Mouse (Mus musculus) gastrocnemius, postnatal 36 days (tissue): ENCODE measurements around the gene Pcca. TPM values are rescaled to one million over a fixed set of nuclear protein-coding genes. Genes with fewer than 3 reads are reported as not detected.

ENCODE experiments used
- DNase-seq, 2 experiments: peaks; one replicate each; pipeline ENCODE4 v3.0.0; 2022
- intact Hi-C: fragments of 180-260 bp; cut with DNase I; formaldehyde crosslinking; loops from one replicate; pipeline ENCODE4 v1.15.1; 2025
- total RNA-seq, 2 experiments: library from RNA; stranded (reverse); gene quantifications; 2 replicates each; pipeline ENCODE4 v1.2.3; 2021

Gene Pcca
- total RNA-seq, 2 experiments from 2014 or later, result 42.3 to 42.5 TPM

DNA sequence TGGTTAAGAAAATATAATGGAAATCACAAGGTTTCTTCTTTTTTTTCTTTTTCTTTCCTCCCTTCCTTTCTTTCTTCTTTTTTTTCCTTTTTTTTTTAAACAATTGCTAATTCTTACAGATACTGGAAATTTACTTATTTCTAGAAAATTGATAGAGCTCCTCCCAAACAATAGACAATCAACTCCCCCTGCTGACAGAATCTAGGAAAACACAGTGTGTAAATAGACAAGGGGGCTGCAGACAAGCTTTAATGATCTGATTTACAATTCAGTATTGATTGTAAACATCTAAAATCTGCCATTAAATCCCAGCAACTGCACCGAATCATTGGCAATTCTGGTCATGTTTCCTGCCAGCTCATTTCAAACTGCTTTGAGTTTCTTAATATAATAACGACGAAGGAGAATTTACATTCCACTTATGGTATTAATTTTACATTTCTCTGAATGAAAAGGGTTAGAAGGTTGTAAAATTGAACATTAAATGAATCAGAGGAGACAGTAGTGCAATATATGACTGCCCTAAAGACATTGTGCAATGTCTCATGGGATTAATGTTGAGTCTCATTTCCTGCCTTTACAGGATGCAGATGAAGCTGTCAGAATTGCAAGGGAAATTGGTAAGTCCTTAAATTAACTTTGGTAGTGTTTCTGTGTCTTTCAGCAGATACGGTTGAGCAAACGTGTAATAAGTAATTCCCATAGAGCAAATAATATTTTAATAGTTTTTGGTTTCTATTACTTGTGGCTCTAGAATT, 103.9 kb downstream of the Pcca start:
- intact Hi-C loops, result no loop called here
- no peak for DNase-seq

DNA sequence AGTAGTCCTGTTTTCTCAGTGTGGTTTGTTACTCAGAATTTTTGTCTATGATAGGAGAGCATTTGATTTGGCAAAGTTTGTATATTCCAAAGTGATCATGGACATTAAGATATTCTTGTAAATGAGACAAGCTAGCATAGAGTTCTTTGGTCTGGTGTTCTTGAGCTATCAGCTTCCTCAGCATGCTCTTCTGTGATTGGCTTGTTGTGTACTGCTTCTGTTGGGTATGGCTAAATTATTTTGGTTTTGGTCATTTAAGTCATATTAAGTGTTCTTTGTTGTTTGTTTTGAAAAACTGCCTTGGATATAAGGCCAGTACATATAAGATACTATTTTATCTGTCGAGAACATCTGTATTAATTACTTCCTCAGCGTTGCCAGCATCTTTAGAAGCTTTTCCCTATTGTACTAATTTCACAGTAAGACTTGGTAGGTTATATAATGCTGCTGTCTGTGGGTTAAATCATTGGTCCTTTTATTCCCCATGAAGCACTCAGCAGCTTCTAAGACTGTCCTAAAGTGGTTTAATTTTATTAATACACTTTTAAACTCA, 105.1 kb downstream of the Pcca start:
- intact Hi-C loops, result no loop called here
- DNase-seq, result no peak

DNA sequence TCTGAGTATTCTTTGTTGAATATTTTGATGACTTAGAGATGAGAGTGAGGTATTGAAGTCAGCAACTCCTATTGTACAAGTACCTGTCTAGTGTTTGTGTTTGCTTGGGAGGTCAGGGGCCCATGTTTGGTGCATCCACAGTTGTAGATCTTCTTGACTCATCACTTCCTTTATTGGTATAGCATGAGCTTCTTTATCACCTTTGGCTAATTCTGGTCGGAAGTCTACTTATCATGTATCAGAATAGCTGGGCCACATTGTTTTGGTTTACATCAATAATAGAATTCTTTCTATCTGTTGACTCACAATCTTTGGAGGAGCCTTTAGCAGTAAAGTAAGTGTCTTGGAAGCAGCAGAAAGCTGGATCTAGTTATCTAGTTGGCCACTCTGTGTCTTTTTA, 108.3 kb downstream of the Pcca start:
- intact Hi-C loops, result no loop called here
- DNase-seq, result no peak

DNA sequence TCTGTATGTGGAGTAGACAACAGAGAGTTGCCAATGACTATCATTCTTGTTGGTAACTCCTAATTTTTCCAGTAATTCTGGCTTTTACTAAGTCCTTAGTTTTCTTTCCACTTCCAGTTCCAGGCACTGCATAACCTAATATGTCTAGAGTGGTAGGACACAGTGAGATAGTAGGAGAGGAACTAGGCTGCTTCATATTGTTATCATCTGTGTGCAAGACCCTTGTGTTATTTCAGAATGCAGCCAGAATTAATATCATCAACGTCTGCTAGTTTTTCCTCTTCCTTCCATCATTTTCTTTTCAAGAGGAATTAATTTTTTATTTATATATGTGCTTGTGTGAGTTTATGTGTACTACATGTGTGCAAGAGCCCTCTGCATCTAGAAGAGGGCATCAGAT, 114.1 kb downstream of the Pcca start:
- intact Hi-C loops, result no loop called here
- no peak for DNase-seq

DNA sequence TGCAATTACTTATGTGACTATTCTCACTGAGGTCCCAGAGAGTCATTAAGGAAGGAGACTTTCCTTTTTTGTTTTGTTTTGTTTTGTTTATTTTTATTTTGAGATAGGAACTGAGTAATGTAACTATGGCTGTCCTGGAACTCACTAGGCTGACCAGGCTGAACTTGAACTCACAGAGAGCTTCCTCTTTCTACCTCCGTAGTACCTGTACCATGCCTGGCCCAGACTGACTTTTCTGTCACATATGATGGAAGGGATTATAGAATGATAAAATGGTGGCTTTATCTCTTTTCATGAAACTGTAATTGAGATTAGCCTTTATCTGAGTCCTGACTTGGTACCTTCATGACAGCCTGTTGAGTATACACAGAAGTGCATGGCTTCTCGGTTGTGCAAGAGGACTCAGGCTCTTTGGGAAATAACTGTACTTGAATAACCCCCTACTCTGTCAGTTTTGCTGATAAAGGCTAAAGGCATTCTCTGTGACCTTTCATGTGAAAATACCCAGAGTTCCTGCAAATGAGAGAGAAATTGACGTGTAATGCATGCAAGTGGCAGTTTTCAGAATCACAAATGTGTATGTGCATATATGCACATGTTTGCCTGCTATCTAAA, 115.3 kb downstream of the Pcca start:
- intact Hi-C loops, result no loop called here

DNA sequence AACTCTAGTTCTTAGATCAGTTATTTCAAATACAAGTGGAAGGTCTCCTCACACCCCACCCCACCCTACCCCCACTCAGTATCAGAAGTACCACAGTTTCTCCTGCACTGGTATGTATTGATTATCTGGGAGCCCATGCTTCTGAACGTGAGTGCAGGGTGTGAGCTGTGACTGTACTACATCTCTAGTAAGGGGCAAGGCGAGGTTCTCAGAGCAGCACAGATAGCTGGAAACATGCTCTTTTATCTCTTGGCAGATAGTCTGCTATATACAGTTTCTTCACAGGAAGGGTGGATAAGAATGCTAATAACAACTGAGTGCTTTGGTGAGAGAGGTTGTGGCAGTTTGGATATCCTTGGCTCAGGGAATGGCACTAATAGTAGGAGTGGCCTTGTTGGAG, 117.6 kb downstream of the Pcca start:
- no peak for DNase-seq
- intact Hi-C loops, result no loop called here

More for the DNA sequence above, 115.3 kb downstream of the Pcca start:
- DNase-seq, result no peak

DNA sequence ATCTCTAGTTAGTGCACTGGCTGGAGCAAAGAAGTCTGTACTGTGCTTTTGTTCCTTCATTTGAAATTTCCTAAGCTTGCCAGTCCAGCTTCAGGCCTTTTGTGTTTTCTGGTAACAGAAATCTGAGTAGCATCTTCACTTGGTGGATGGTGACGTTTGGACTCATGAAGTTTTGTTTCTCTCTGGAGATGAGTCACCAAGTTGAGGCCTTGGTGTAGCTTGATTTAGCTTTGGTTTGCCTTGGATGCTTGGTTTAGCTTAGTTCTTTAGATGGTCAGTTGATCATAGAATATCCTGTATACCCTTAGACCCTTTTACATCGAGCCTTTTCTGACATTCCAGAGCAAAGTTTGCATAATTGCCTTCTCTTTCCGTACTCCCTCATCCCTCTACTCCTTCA, 141.5 kb downstream of the Pcca start:
- no peak for DNase-seq
- intact Hi-C loops, result no loop called here

DNA sequence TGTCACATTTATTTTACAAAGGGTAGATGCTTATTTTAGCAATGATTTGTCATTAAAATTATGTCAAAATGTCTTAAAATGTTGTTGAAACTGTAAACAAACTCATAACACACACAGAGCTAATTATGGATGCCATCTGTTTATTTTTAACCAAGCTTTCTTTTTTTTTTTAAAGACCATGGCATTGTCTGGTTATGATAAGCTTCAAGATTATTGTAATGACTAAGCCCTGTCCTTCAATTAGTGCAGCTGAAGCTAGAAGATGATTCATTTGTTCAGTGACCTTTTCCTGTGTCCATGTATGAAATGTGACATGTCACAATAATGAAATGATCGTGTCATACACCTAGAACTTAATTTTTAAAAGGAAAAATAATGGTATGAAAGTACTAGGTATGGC, 149.5 kb downstream of the Pcca start:
- intact Hi-C loops, result no loop called here
- no peak for DNase-seq

DNA sequence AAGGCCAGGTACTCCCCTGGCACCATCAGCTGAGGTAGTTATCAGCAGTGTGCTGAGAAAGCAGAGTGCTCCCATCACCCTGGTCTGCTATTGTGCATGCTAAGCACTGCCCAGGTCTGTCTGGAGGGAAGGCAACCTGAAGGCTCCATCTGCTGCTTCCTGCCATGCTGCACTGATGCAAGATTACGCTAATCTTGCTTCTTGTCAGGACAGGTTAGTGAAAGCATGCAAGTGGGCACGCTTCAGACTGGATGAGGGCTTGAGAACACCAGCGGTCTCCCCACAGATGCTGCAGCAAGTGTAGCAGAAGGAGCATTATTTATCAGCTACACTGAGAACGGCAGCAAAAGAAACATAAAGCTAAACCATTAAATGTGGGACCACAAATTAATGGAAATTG, 150.1 kb downstream of the Pcca start:
- no peak for DNase-seq
- intact Hi-C loops, result no loop called here

DNA sequence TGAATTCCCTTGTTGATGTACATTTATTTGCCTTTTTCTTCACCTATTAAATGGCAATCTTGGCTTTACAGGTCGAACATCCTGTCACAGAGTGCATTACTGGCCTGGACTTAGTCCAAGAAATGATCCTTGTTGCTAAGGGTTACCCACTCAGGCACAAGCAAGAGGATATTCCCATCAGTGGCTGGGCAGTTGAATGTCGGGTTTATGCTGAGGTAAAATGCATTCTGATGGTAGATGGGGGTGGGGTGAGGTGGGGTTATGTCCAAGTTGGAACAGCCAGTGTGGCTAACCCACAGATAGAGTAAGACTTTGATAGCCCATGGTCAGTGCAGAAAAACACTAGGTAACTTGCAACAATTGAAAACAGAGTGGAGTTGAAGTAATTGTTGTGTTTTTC, 150.7 kb downstream of the Pcca start:
- DNase-seq, result no peak
- intact Hi-C loops, result no loop called here

DNA sequence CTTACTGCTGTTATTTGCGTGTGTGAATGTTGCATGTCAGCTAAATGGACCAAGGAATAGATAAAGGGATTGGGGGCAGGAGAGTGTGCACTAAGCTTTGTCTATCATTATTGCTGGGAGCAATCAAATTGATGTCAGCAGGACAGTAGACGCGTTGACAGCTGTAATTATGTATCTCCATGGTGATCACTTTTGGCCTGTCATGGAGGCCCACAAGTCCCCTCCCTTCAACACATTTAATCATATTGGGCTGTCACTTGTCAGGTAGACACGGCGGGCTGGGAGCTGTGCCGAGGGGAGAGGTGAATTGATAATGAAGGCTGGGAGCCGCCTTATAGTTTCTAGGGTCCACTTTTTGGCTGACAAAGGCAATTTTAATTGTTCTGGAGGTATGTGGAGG, 153.3 kb downstream of the Pcca start:
- intact Hi-C loops, result no loop called here
- no peak for DNase-seq

DNA sequence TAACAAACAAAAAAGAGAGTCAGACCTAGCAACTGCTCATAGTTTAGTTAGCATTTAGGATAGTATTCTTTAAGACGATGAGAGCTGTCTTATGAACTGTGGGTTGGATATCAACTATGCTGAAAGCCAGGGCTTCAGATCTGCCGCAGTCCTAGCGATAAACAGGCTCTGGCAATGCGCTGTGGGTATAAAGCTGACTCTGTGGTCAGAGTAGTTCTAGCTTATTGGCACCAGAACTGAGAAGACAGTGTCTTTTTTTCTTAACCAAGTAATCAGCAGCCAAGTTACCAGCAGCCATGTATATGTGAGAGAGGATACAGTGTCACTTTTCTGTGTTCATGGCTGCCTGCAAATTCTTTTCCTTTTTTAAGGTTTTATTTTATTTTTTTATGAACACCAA, 154.3 kb downstream of the Pcca start:
- DNase-seq, result no peak
- intact Hi-C loops, result no loop called here

DNA sequence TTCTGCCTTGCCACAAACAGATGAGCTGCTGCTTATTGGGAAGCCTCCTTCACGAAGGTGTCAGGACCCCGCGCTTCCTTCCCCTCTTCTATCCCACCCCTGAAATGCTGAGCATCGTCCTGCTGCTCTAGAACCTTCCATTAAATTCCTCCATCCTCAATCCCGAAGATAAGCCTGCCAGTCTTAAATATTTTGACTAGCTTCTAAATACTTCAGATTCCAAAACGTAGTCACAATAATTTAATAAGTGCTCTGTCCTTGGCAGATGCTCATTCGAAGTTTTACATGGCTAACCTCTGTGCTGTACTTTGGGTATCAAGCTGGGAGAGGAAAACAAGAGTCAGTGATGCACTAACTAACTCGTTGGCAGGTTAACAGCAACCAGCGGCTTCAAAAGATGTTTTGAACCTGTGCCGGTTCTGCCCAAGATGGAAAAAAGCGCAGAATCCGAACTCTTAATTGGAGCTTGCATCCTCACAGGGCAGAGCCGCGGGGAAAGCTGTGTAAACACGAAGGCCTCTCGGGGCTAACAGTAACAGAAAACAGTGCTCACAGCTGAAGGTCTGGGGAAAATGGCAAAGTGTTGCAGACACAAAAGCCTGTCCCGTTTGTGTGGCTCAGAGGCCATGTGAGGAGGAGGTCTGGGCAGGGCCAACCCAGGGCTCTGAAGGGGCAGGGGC, 155.2 kb downstream of the Pcca start:
- intact Hi-C loops, result no loop called here

DNA sequence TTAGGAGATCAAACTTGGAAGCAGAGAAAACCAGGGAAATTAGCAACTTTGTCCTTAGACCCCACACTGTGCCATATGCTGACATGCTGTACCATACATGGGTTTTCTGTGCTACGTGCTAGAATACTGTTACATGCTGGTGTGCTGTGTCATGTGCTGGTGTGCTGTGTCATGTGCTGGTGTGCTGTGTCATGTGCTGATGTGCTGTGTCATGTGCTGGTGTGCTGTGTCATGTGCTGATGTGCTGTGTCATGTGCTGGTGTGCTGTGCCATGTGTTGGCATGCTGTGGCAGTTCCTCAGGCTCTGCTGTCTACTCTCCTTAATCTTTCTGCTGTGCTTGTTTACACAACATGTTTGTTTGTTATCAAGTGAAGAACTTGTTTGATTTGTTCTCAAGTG, 157.4 kb downstream of the Pcca start:
- DNase-seq, result no peak
- intact Hi-C loops, result no loop called here

More for the DNA sequence above, 155.2 kb downstream of the Pcca start:
- no peak for DNase-seq

DNA sequence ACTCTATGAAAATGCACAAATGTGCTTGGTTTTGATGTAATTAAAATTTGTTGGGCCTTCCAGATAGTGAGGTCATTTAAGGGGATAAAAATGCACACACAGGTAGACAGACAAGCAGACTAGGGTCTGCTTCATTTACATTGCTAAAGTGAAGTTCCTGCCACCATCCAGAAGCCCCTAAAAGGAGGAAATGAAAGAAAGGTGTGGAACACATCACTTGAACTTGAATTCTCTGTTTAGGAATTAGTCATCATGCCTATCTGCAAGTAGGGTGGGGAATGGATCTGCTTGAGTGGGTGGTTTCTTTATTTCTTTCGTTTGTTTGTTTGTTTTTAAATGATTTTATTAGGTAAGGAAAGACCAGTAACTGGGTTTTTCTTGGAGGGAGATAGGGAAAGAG, 166.2 kb downstream of the Pcca start:
- intact Hi-C loops, result no loop called here

DNA sequence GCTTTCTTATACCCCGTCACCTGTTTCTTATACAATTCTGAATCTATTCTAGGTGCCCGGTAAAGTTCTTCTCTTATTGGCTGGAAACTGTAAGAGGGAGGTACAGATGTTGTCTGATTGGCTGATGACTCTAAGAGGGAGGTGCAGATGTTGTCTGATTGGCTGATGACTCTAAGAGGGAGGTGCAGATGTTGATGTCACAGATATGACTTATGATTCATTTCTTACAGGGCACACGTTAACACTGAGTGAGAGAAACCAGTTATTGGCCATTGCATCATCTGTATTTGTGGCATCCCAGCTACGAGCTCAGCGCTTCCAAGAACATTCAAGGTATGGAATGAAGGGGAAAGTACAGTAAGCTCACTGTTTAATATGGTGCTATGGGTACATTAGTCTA, 179.7 kb downstream of the Pcca start:
- intact Hi-C loops, result no loop called here
- no peak for DNase-seq

More for the DNA sequence above, 166.2 kb downstream of the Pcca start:
- no peak for DNase-seq

DNA sequence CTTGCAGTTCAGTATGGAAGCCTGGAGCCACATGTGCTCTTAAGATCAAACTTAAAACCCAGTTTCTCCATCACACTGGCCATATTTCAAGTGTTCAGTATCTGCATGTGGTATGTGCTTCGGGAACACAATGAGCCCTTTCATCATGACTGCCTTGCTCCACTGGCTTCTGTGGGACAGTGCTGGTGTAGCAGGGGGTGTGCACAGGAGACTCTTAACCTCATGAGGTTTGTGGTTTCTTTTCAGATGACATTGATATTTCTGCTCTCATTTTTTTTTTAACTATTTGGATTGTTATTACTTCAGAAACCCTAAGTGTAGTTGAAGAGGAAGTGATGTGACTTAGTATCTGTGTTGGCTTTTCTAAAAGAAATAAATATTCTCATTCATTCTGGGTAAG, 180.8 kb downstream of the Pcca start:
- DNase-seq, result no peak
- intact Hi-C loops, result no loop called here

DNA sequence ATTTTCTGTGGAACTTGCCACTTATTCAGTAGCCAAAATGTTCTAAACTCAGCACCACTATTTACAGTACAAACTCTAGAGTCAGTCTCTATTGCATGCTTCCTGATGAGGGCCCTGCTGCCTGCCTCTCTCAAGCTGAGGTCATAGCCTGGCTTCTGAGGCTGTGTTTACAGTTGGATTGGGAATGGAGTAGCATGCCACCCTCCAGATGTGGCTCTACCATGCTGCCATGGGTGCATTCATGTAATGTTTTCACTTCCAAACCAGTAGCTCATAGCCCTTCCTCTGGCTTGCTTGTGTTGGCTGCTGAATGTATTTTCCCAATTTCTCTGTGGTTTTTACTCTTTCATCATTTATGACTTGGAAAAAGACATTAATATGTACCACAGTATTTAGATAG, 181.9 kb downstream of the Pcca start:
- intact Hi-C loops, result no loop called here

DNA sequence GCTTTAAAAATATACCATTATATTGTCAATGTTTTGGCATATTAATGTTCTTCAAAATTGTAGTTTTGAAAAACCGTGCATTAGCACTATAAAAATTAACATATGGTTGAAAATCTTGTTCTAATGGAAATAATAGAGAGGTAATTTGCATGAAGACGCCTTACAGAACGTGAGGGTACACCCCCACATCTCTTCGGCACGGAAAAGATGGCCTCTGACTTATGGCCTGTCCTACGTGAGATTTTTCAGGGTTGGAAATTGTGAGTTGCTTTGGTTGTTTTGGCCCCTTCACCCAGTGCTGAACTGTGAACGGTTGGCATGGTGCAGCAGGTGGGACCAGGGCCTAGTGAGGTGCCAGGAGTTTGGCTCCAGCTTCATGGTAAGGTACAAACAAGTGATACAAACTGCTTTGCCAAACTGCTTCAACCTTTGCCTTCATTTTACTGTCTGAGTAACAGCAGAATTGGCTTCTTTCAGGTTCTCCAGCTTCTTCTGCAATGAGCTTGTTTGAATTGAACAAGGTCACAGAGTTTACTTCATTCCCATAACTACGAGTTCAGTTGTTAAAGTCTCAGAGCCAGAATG, 185.5 kb downstream of the Pcca start:
- intact Hi-C loops, result no loop called here
- DNase-seq, result no peak

More for the DNA sequence above, 181.9 kb downstream of the Pcca start:
- DNase-seq, result no peak

DNA sequence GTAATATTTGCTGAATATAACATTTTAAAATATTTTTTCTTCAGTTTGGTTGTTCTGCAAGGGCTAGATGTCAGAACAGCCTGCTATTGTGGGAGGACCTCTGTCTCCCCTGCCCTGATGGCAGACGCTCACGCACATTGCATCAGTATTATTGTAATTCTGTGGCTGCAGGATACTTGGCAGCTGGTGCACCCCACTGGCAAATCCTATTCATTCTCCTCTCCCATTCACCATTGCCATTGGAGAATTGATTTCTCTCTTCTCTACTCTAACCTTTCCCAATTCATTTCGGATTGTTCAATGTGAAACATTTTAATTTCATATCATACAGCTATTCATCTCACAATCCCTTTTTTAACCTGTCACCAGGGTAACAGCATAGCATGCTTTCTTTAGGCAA, 186.9 kb downstream of the Pcca start:
- intact Hi-C loops, result no loop called here
- DNase-seq, result no peak

DNA sequence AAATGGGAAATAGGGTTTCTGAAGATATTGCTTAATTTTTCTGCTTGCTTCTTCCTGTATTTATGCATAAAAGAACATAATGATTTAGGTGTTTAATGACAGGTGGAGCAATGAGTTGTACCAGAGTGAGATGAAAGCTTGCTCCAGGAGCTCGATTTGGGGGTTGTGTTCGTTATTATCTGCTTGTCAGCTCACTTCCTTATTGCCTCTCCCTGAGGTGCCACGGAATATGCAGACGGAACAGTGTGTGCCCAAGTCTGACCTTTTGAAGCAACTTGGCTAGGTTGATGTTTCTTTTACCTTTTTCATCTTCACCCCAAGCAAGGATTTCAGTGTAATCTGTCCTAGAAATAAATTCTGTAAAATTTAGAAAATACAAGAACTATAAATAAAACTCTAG, 187.6 kb downstream of the Pcca start:
- DNase-seq, result no peak
- intact Hi-C loops, result no loop called here
